Mouse (Mus musculus) left cerebral cortex, adult 9 months (tissue): ENCODE data around the gene Alox12.

ENCODE experiments used
- DNase-seq, 2 experiments: peaks; one replicate each; pipeline ENCODE4 v3.0.0; 2022; ENCODE audit warnings: low spot score in 2 of 2

Gene Alox12

GRCm38 (mm10) chr11:70239541-70240279 is 15.4 kb downstream of the Alox12 start, which contains the start of the genes Gm21988 and Rnasek:
TSS of gene Gm21988 (minus strand) at chr11:70239830.
TSS of gene Rnasek (minus strand) at chr11:70239842.
- DNase-seq: peak; percentile 72 to 90

- DNase-seq: peak in 1 of 2 experiments; percentile 36
Measured at GRCm38 (mm10) chr11:70238591-70239440, 16.3 kb downstream of the Alox12 start.

DNA sequence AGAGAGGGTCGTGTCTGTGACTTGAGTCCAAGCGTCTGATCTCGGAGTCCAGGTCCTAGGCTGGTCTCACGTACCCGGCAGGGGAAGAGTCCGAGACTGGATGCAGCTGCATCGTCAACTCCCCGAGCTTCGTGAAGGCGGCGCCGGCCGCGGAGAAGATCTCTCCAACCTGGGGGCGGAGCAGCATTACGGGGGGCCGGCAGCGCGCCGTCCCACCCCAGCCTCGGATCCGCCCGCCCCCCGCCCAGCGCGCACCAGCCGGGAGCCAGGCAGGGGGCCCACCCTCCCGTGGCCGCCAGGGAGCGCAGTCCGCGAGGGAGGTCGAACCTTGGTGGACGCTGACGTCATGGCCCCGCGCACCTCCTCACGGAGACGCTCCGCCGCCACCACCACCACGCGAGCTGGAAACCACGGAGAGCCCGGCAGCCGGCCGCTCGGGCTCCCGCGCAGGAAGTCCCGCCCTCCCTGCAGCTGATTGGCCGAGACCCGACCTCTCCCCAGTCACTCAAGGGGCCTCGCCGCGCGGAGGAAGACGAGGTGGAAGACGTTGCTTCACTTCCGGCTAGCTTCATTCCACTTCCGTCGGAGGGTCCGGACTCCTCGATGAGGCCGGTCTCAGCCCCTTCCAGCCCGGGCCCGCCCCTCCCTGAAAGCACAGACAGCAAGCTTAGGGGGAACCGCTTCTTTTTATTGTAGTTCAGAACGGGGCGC is 17.5 kb downstream of the Alox12 start, which contains the start of gene 0610010K14Rik:
TSS of gene 0610010K14Rik (minus strand) at position 458 of the 711 bp plus-strand sequence.
- peak; percentile 93 to 97 for DNase-seq

DNA sequence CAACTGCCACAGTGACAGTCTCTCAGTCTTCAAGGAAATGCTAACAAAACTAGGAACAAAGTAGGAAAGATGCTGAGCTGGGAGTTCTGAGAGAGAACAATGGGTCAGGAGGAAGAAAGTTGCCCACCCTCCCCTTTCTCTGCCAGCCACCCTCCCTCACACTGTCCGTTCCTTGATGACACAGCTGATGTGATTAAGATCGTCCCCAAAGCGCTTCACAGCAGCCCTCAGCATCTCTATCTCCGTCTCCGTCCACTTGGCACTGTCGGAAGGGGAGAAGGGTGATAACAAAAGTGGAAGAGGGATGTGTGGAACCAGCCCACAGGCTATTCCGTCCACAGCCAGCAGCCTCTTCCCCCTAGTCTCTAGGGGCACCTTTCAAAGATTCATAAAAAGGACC is 18.4 kb downstream of the Alox12 start:
- no peak for DNase-seq

- peak in 1 of 2 experiments; percentile 2 for DNase-seq
Measured at GRCm38 (mm10) chr11:70235254-70235900, 19.8 kb downstream of the Alox12 start.

- DNase-seq: no peak
Measured at GRCm38 (mm10) chr11:70234497-70234896, 20.7 kb downstream of the Alox12 start.

DNA sequence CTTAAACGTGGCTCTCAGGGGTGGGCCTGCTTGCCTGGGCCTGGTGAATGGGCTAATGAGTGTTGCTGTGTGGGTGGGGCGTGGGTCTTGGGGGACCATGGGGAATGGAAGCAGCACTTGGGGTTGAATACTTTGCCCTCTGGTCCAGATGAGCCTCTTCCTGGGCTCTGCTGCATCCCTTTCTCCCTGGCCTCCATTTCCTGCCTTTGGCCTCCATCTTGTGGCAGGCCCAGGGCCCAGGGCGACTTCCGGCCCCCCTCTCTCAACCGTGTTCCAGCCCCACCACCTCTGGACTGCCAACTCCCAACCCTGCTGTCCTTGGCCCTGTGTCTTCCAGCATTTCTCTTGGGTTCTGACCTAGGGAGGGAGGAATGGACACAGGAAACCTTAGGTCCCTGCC is 21.1 kb downstream of the Alox12 start:
- DNase-seq: no peak

GRCm38 (mm10) chr11:70233016-70233415 is 22.1 kb downstream of the Alox12 start:
- no peak for DNase-seq

DNA sequence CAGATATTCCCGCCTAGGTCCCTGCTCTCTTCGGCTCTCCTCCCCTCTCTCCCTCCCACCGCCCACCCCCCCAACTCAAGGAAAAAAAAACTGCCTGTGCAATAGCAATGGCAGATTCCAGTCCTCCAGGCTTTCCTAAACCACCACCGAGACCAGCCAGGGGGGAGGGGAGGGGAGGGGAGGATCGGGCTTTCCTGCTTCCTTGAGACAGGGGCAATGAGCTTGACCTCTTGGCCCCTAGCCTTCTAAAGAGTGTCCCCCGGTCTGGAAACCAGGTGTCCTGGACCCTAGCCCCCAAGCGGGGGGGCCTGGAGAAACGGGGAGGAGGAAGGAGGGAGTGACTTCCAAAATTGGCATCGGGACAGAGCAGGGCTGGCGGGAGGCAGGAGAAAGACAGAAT is 22.6 kb downstream of the Alox12 start:
- DNase-seq: peak in 1 of 2 experiments; percentile 26

- peak in 1 of 2 experiments; percentile 69 for DNase-seq
Measured at GRCm38 (mm10) chr11:70230239-70230727, 24.9 kb downstream of the Alox12 start.

DNA sequence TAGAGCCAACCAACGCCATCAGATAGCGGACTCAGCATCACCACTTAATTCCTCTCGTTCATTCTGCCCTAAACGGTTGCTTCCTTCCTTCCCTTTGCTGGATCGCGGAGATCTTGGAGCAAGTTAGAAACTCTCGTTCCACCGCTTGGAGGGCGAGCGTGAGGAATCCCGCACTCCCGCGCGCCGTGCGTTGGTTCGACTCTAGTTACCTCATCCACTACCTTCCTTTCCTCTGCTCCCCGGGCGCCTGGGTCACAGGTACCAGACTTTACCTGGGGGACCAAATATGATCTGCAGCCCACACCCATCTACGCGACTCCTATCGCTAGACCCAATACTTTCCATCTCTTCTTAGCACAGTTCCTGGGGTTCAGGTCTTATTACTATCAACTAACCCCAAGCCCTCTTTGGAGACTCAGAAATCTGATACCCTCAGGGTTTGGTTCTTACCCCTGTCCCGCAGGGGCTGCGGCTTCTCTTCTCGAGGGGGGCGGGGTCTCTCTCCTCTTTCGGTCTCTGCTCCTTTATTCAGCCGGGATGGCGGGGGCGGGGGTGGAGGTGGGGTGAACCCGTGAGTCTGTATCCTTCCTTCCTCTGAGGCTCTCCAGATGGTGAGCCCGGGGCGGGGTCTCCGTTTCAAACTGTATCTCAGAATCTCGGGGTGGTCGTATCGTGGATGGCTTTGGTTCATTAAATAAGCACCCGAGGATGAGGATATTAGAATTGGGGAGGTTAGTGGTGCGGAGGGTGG is 25.7 kb downstream of the Alox12 start, which contains the start of gene Bcl6b:
TSS of gene Bcl6b (minus strand) at position 539 of the 751 bp plus-strand sequence.
- no peak for DNase-seq

- peak in 1 of 2 experiments; percentile 73 for DNase-seq
Measured at GRCm38 (mm10) chr11:70228828-70229227, 26.3 kb downstream of the Alox12 start.

GRCm38 (mm10) chr11:70227661-70228245 is 27.4 kb downstream of the Alox12 start:
- DNase-seq: no peak

DNA sequence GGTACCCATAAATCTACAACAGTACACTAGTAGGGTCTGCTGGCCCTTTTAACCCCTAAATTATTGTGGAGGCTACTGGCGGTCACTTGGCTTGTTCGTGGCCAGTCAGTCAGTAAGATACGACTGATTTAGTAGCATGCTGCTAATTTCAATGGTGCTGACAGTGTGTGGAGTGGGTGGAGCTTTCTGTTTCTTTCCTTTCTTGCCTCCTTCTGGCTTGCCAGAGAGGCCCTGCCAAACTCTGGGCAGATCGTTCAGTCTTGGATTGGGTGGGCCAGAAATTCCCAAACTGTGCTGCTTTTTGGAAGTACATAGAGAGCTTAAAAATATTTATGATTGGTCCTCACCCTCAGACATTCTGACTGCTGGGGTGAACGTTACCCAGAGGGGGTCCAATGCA is 28.0 kb downstream of the Alox12 start:
- DNase-seq: peak in 1 of 2 experiments; percentile 39

DNA sequence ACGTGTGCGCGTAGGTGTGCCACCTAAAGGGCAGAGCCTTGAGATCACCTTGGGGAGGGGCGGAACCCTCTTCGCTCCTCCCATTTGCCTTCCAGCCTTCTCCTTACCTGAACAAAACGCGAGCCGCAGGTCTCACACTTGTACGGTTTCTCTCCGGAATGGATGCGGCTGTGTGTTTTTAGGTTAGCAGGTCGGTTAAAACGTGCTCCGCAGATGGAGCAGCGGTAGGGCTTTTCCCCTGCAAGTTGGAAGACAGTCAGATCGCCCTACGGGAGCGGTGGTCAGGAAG is 28.6 kb downstream of the Alox12 start:
- no peak for DNase-seq

- no peak for DNase-seq
Measured at GRCm38 (mm10) chr11:70225798-70226601, 29.2 kb downstream of the Alox12 start.

- no peak for DNase-seq
Measured at GRCm38 (mm10) chr11:70223724-70224123, 31.4 kb downstream of the Alox12 start.

DNA sequence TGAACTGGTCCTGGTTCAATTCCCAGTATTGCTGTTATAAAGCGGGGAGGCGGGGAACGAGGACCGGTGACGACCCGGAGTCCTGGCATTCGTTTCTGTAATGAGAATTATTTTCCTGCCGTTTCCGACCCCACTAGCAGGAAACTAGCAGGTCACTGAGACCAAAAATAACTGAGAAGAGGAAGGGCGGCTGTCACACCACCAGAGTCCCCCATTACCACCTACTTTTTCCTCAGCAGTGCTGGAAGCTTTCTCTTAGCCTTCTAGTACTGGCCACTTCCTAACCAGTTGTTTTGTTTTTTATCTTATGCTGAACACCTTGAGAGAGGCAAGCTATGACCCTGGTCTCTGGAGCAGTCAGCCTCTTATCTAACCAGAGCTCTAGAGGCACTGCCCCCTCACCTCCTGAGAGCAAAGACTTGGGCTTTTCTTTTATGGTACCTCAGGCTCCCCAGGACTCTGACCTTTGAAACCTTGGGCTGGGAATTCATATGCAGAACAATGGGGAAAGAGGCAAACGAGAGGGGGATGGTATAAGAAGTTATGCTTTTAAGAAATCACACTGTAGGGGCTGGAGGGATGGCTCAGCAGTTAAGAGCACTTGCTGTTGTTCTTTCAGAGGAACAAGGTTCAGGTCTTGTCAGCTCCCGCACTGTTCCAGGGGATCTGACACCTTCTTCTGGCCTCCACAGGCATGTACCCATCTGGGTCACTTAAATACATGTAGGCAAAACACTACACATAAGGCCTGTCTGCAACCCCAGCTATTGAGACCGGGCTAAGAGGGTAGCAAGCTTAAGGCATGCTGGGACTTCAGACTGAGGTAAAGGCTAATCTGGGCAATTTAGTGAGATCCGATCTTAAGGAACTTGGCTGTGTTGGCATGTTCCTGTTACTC is 33.3 kb downstream of the Alox12 start:
- DNase-seq: peak in 1 of 2 experiments; percentile 20
